Mouse (Mus musculus): ENCODE data around the gene Fzd5. TPM values are rescaled to one million over a fixed set of nuclear protein-coding genes. Genes with fewer than 3 reads are reported as not detected.

The Fzd5 gene
- polyA plus RNA-seq (2014; fragmentation: Nextera tagmentation; extraction: Ambion mirVana): 7.0 and 9.0 TPM in 2 replicates

DNA sequence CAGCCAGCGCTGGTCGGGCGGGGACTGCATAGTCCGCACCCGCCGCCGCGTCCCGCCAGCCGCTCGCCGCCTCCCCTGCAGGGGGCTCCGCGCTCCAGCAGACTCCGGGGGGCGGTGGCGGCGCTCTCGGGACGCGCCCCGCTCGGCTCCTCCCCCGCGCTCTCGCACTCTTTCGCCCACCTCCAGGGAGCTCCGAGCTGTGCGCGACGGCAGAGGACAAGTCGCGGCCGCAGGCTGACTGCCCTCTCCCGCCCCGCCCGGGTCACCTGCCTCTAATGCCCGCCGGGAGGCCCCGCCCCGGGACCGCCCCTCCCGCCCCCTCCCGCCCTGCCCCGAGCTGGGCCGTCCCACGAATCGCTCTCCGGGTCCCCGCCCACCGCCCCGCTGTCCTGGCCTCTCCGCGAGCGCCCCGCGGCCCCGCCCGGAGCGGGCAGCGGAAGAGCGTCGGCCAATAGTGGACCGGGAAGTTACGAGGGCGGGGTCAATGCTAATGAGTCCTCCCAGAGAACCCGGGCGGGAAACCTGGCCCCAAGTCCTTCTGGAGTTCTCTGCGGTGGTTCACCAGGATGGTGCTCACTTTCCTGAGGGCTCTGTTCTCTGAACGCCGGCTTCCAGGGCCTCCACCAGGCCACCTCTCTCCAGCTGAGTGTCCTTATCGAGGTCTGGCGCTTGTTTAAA is at the start of gene Fzd5:
TSS of gene Fzd5 (minus strand) at position 250 of the 678 bp plus-strand sequence.
- Histone ChIP-seq H3K4me2 (ENCODE audit: low read length) (peak within 1 kb of the TSS; percentile 94), H3K9ac (ENCODE audit: low read length) (peak within 1 kb of the TSS; percentile 40), H3K27ac (ENCODE audit: low read depth) (peak within 1 kb of the TSS; percentile 69), H3K27me3 (replicated peaks; ENCODE audit: control insufficient read depth, insufficient read depth, low read length) (peaks cover 7% of the 10 kb centered on the region; the same call in 1 of the 2 replicates), H3K36me3 (ENCODE audit: control insufficient read depth, insufficient read depth, low read length) (no peaks in the 10 kb centered on the region), H3K9me3 (ENCODE audit: control insufficient read depth, low read length) (no peaks in the 10 kb centered on the region), H3K4me1 (replicated peaks; ENCODE audit: control insufficient read depth, insufficient read depth, low read length) (peaks cover 10% of the 10 kb centered on the region), H3K4me3 (ENCODE audit: low read depth, low read length) (peak within 1 kb of the TSS; percentile 72)
- peak; percentile 96 for DNase-seq (ENCODE audit: low spot score)
- WGBS: 1% methylated on average over 51 of the region's 73 CpGs
- peak; percentile 96 for ATAC-seq (replicated peaks; ENCODE audit: low FRiP score, low TSS enrichment, low read depth)

- no peak overlapping the region for H3K4me3 ChIP-seq (ENCODE audit: low read depth, low read length)
- no peak overlapping the region for H3K27ac ChIP-seq (ENCODE audit: low read depth)
- ATAC-seq (replicated peaks; ENCODE audit: low FRiP score, low TSS enrichment, low read depth) (no peak), DNase-seq (ENCODE audit: low spot score) (no peak)
- H3K36me3 ChIP-seq (ENCODE audit: control insufficient read depth, insufficient read depth, low read length): no peaks in the 10 kb centered on the region
- no peaks in the 10 kb centered on the region for H3K27me3 ChIP-seq (replicated peaks; ENCODE audit: control insufficient read depth, insufficient read depth, low read length)
- no peaks in the 10 kb centered on the region for H3K9me3 ChIP-seq (ENCODE audit: control insufficient read depth, low read length)
- H3K9ac ChIP-seq (ENCODE audit: low read length): no peak overlapping the region
- H3K4me2 ChIP-seq (ENCODE audit: low read length): no peak overlapping the region
- WGBS: 85% methylated on average over 12 of the region's 12 CpGs
- no peaks in the 10 kb centered on the region for H3K4me1 ChIP-seq (replicated peaks; ENCODE audit: control insufficient read depth, insufficient read depth, low read length)
Observed at GRCm38 (mm10) chr1:64779863-64780262, 42.3 kb upstream of the Fzd5 start.

DNA sequence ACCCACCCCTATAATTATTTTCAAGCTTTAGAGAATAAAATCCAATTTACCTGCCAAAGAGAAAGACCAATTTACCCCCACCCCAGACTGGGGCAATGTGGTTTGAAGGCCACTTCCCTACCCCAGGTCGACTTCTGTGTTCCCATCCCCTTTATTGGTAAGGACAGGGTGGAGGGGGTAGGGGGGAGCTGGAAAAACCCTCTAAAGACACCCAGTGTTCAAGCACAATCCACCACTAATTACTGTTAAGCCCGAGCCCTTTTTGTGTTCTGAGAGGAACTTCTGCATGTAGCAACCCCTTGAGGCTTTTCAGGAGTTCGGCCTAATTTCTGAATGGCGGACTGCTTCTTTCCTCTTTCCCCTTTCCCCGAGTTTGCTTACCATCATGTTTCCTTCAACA is 41.9 kb upstream of the Fzd5 start:
- Histone ChIP-seq H3K36me3 (ENCODE audit: control insufficient read depth, insufficient read depth, low read length) (no peaks in the 10 kb centered on the region), H3K4me1 (replicated peaks; ENCODE audit: control insufficient read depth, insufficient read depth, low read length) (no peaks in the 10 kb centered on the region), H3K27ac (ENCODE audit: low read depth) (no peak overlapping the region), H3K9me3 (ENCODE audit: control insufficient read depth, low read length) (no peaks in the 10 kb centered on the region), H3K27me3 (replicated peaks; ENCODE audit: control insufficient read depth, insufficient read depth, low read length) (no peaks in the 10 kb centered on the region), H3K4me3 (ENCODE audit: low read depth, low read length) (no peak overlapping the region), H3K4me2 (ENCODE audit: low read length) (no peak overlapping the region), H3K9ac (ENCODE audit: low read length) (no peak overlapping the region)
- ATAC-seq (replicated peaks; ENCODE audit: low FRiP score, low TSS enrichment, low read depth) (no peak), DNase-seq (ENCODE audit: low spot score) (no peak)
- 79% methylated on average over 5 of the region's 5 CpGs for WGBS

- ATAC-seq (replicated peaks; ENCODE audit: low FRiP score, low TSS enrichment, low read depth): no peak
Observed at GRCm38 (mm10) chr1:64773305-64773704, 35.8 kb upstream of the Fzd5 start.

DNA sequence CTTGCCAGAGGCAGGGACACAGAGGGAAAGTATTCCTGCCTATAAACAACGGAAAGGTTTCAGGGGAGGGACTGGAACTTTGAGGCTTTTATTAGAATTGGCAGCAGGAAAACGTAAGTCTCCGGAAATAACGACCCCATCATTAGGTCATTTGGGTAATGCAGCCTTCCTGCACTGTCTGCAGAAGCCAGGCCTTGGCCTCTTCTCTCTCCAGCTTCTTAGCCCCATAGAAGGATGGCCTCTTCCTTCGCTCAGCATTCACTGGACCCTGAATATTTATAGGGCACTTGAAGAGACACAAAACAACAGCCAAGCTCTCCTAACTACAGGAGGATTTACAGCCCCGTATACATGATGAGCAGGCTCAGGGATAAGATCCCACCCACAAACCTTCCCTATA is 32.6 kb upstream of the Fzd5 start:
- Histone ChIP-seq H3K27me3 (replicated peaks; ENCODE audit: control insufficient read depth, insufficient read depth, low read length) (no peaks in the 10 kb centered on the region), H3K9me3 (ENCODE audit: control insufficient read depth, low read length) (no peaks in the 10 kb centered on the region), H3K36me3 (ENCODE audit: control insufficient read depth, insufficient read depth, low read length) (no peaks in the 10 kb centered on the region), H3K9ac (ENCODE audit: low read length) (no peak overlapping the region), H3K27ac (ENCODE audit: low read depth) (no peak overlapping the region), H3K4me2 (ENCODE audit: low read length) (no peak overlapping the region), H3K4me3 (ENCODE audit: low read depth, low read length) (no peak overlapping the region), H3K4me1 (replicated peaks; ENCODE audit: control insufficient read depth, insufficient read depth, low read length) (peaks cover 9% of the 10 kb centered on the region; the same call in 1 of the 2 replicates)
- ATAC-seq (replicated peaks; ENCODE audit: low FRiP score, low TSS enrichment, low read depth) (no peak), DNase-seq (ENCODE audit: low spot score) (no peak)
- 25% methylated on average over 6 of the region's 6 CpGs for WGBS

More at GRCm38 (mm10) chr1:64773305-64773704, 35.8 kb upstream of the Fzd5 start:
- Histone ChIP-seq H3K36me3 (ENCODE audit: control insufficient read depth, insufficient read depth, low read length) (no peaks in the 10 kb centered on the region), H3K9me3 (ENCODE audit: control insufficient read depth, low read length) (no peaks in the 10 kb centered on the region), H3K27ac (ENCODE audit: low read depth) (no peak overlapping the region), H3K4me3 (ENCODE audit: low read depth, low read length) (no peak overlapping the region), H3K4me1 (replicated peaks; ENCODE audit: control insufficient read depth, insufficient read depth, low read length) (peaks cover 9% of the 10 kb centered on the region; the same call in 1 of the 2 replicates), H3K27me3 (replicated peaks; ENCODE audit: control insufficient read depth, insufficient read depth, low read length) (no peaks in the 10 kb centered on the region), H3K4me2 (ENCODE audit: low read length) (no peak overlapping the region), H3K9ac (ENCODE audit: low read length) (no peak overlapping the region)
- DNase-seq (ENCODE audit: low spot score): no peak
- 74% methylated on average over 4 of the region's 4 CpGs for WGBS

- no peak for ATAC-seq (replicated peaks; ENCODE audit: low FRiP score, low TSS enrichment, low read depth)
- no peak overlapping the region for H3K4me2 ChIP-seq (ENCODE audit: low read length)
Observed at GRCm38 (mm10) chr1:64761646-64762045, 24.1 kb upstream of the Fzd5 start.

GRCm38 (mm10) chr1:64757766-64758165 is 20.2 kb upstream of the Fzd5 start:
- Histone ChIP-seq H3K4me3 (ENCODE audit: low read depth, low read length) (no peak overlapping the region), H3K27ac (ENCODE audit: low read depth) (no peak overlapping the region)
- WGBS: 78% methylated on average over 5 of the region's 5 CpGs

More at GRCm38 (mm10) chr1:64761646-64762045, 24.1 kb upstream of the Fzd5 start:
- H3K27me3 ChIP-seq (replicated peaks; ENCODE audit: control insufficient read depth, insufficient read depth, low read length): no peaks in the 10 kb centered on the region
- WGBS: 73% methylated on average over 4 of the region's 4 CpGs
- no peak overlapping the region for H3K9ac ChIP-seq (ENCODE audit: low read length)
- H3K4me3 ChIP-seq (ENCODE audit: low read depth, low read length): no peak overlapping the region
- no peaks in the 10 kb centered on the region for H3K9me3 ChIP-seq (ENCODE audit: control insufficient read depth, low read length)
- no peak overlapping the region for H3K27ac ChIP-seq (ENCODE audit: low read depth)
- H3K36me3 ChIP-seq (ENCODE audit: control insufficient read depth, insufficient read depth, low read length): no peaks in the 10 kb centered on the region
- DNase-seq (ENCODE audit: low spot score): no peak
- H3K4me1 ChIP-seq (replicated peaks; ENCODE audit: control insufficient read depth, insufficient read depth, low read length): no peaks in the 10 kb centered on the region

GRCm38 (mm10) chr1:64757254-64757653 is 19.7 kb upstream of the Fzd5 start:
- ATAC-seq (replicated peaks; ENCODE audit: low FRiP score, low TSS enrichment, low read depth): no peak
- DNase-seq (ENCODE audit: low spot score): no peak
- 34% methylated on average over 2 of the region's 2 CpGs for WGBS
- Histone ChIP-seq H3K9me3 (ENCODE audit: control insufficient read depth, low read length) (no peaks in the 10 kb centered on the region), H3K4me3 (ENCODE audit: low read depth, low read length) (no peak overlapping the region), H3K4me2 (ENCODE audit: low read length) (no peak overlapping the region), H3K9ac (ENCODE audit: low read length) (no peak overlapping the region), H3K27ac (ENCODE audit: low read depth) (no peak overlapping the region), H3K4me1 (replicated peaks; ENCODE audit: control insufficient read depth, insufficient read depth, low read length) (no peaks in the 10 kb centered on the region), H3K36me3 (ENCODE audit: control insufficient read depth, insufficient read depth, low read length) (no peaks in the 10 kb centered on the region), H3K27me3 (replicated peaks; ENCODE audit: control insufficient read depth, insufficient read depth, low read length) (no peaks in the 10 kb centered on the region)

More at GRCm38 (mm10) chr1:64757766-64758165, 20.2 kb upstream of the Fzd5 start:
- Histone ChIP-seq H3K9me3 (ENCODE audit: control insufficient read depth, low read length) (no peaks in the 10 kb centered on the region), H3K9ac (ENCODE audit: low read length) (no peak overlapping the region), H3K4me1 (replicated peaks; ENCODE audit: control insufficient read depth, insufficient read depth, low read length) (no peaks in the 10 kb centered on the region), H3K4me2 (ENCODE audit: low read length) (no peak overlapping the region), H3K27me3 (replicated peaks; ENCODE audit: control insufficient read depth, insufficient read depth, low read length) (no peaks in the 10 kb centered on the region), H3K36me3 (ENCODE audit: control insufficient read depth, insufficient read depth, low read length) (no peaks in the 10 kb centered on the region)
- no peak for ATAC-seq (replicated peaks; ENCODE audit: low FRiP score, low TSS enrichment, low read depth)
- DNase-seq (ENCODE audit: low spot score): no peak

DNA sequence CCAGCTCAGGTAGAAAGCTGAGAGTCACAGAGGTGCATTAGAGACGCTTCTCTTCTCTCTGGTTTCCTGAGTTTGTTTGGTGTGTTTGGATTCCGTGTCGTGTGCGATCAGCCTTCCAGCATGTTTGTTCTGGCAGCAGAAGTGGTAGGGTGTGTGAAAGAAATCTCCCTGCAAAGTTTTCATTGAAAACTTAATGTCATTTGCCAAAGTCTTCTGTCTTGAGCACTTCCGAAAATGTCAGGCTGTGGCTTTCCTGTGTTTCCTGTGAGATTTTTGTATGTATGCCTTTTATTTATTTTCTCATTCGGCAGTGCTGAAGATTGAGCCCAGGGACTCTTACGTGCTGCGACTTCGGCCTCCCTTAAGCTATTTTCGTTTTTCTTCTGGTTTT is 19.1 kb upstream of the Fzd5 start:
- Histone ChIP-seq H3K27me3 (replicated peaks; ENCODE audit: control insufficient read depth, insufficient read depth, low read length) (no peaks in the 10 kb centered on the region), H3K9me3 (ENCODE audit: control insufficient read depth, low read length) (no peaks in the 10 kb centered on the region), H3K36me3 (ENCODE audit: control insufficient read depth, insufficient read depth, low read length) (no peaks in the 10 kb centered on the region), H3K27ac (ENCODE audit: low read depth) (no peak overlapping the region), H3K4me3 (ENCODE audit: low read depth, low read length) (no peak overlapping the region), H3K4me1 (replicated peaks; ENCODE audit: control insufficient read depth, insufficient read depth, low read length) (no peaks in the 10 kb centered on the region), H3K4me2 (ENCODE audit: low read length) (no peak overlapping the region), H3K9ac (ENCODE audit: low read length) (no peak overlapping the region)
- ATAC-seq (replicated peaks; ENCODE audit: low FRiP score, low TSS enrichment, low read depth) (no peak), DNase-seq (ENCODE audit: low spot score) (no peak)
- 50% methylated on average over 10 of the region's 10 CpGs for WGBS

All from intestine, embryonic 14.5 days (tissue).